Mouse (Mus musculus): ENCODE data around the gene Hils1. TPM values are rescaled to one million over a fixed set of nuclear protein-coding genes. Genes with fewer than 3 reads are reported as not detected.
"Not testable (repeated sequence)": the region's sequence is repeated elsewhere in the genome, so short reads cannot be mapped to it uniquely, and the experiment has no call there.

Hils1 gene
- polyA plus RNA-seq, 1 experiment from 2014 or later = not detected

- H3K9ac ChIP-seq (ENCODE audit: low read length) = no peak overlapping the region
- H3K9me3 ChIP-seq (ENCODE audit: control insufficient read depth, low read length) = no peaks in the 10 kb centered on the region
- no peak overlapping the region for H3K4me2 ChIP-seq (replicated peaks; ENCODE audit: low read depth)
- peaks cover 9% of the 10 kb centered on the region; the same call in 1 of the 2 replicates for H3K4me1 ChIP-seq (replicated peaks; ENCODE audit: control insufficient read depth, insufficient read depth)
- no peak for ATAC-seq (ENCODE audit: low FRiP score, low TSS enrichment)
- DNase-seq (ENCODE audit: low spot score) = no peak
- WGBS = 71% methylated on average over 9 of the region's 9 CpGs
- no peak overlapping the region for H3K27ac ChIP-seq (replicated peaks)
- peaks cover 8% of the 10 kb centered on the region; the same call in 1 of the 2 replicates for H3K36me3 ChIP-seq (ENCODE audit: control insufficient read depth, insufficient read depth, low read length)
- TF ChIP-seq CTCF (IDR thresholded peaks at IDR 0.05; ENCODE audit: low read depth) = no peak
- no peaks in the 10 kb centered on the region for H3K27me3 ChIP-seq (ENCODE audit: control insufficient read depth, insufficient read depth, low read length)
- H3K4me3 ChIP-seq (ENCODE audit: low read depth, low read length) = no peak overlapping the region
Measured at GRCm38 (mm10) chr11:94955103-94955502, 12.3 kb upstream of the Hils1 start.

- H3K27me3 ChIP-seq (ENCODE audit: control insufficient read depth, insufficient read depth, low read length) = no peaks in the 10 kb centered on the region
- peak; percentile 10 for ATAC-seq (ENCODE audit: low FRiP score, low TSS enrichment)
- DNase-seq (ENCODE audit: low spot score) = no peak
- H3K4me1 ChIP-seq (replicated peaks; ENCODE audit: control insufficient read depth, insufficient read depth) = peaks cover 9% of the 10 kb centered on the region; the same call in 1 of the 2 replicates
- whole genome bisulfite sequencing = 77% methylated on average over 9 of the region's 9 CpGs
- TF ChIP-seq CTCF (IDR thresholded peaks at IDR 0.05; ENCODE audit: low read depth) = no peak
- TF ChIP-seq EP300 (optimal IDR thresholded peaks at IDR 0.05) = no peak
- 0 out of 2 replicates have a peak overlapping the region, but pooled peaks have one; percentile 30 for H3K27ac ChIP-seq (replicated peaks)
- no peak overlapping the region for H3K9ac ChIP-seq (ENCODE audit: low read length)
- H3K4me3 ChIP-seq (ENCODE audit: low read depth, low read length) = no peak overlapping the region
- H3K9me3 ChIP-seq (ENCODE audit: control insufficient read depth, low read length) = no peaks in the 10 kb centered on the region
- H3K4me2 ChIP-seq (replicated peaks; ENCODE audit: low read depth) = 0 out of 2 replicates have a peak overlapping the region, but pooled peaks have one; percentile 1
- no peaks in the 10 kb centered on the region for H3K36me3 ChIP-seq (ENCODE audit: control insufficient read depth, insufficient read depth, low read length)
Measured at GRCm38 (mm10) chr11:94957693-94958064, 9.7 kb upstream of the Hils1 start.

- 9% methylated on average over 8 of the region's 8 CpGs for WGBS
- Histone ChIP-seq H3K27ac (replicated peaks) (0 out of 2 replicates have a peak overlapping the region, but pooled peaks have one; percentile 30), H3K27me3 (ENCODE audit: control insufficient read depth, insufficient read depth, low read length) (no peaks in the 10 kb centered on the region), H3K4me2 (replicated peaks; ENCODE audit: low read depth) (0 out of 2 replicates have a peak overlapping the region, but pooled peaks have one; percentile 1), H3K9me3 (ENCODE audit: control insufficient read depth, low read length) (no peaks in the 10 kb centered on the region), H3K9ac (ENCODE audit: low read length) (no peak overlapping the region), H3K4me1 (replicated peaks; ENCODE audit: control insufficient read depth, insufficient read depth) (peaks cover 9% of the 10 kb centered on the region; the same call in 1 of the 2 replicates), H3K36me3 (ENCODE audit: control insufficient read depth, insufficient read depth, low read length) (no peaks in the 10 kb centered on the region), H3K4me3 (ENCODE audit: low read depth, low read length) (no peak overlapping the region)
- peak; percentile 73 for ATAC-seq (ENCODE audit: low FRiP score, low TSS enrichment)
- DNase-seq (ENCODE audit: low spot score) = peak; percentile 62
- no peak for TF ChIP-seq CTCF (IDR thresholded peaks at IDR 0.05; ENCODE audit: low read depth)
- no peak for TF ChIP-seq EP300 (optimal IDR thresholded peaks at IDR 0.05)
Measured at GRCm38 (mm10) chr11:94958065-94958858, 9.1 kb upstream of the Hils1 start.

- no peak for ATAC-seq (ENCODE audit: low FRiP score, low TSS enrichment)
Measured at GRCm38 (mm10) chr11:94962534-94963101, 4.8 kb upstream of the Hils1 start.

GRCm38 (mm10) chr11:94968187-94968586 is 794 bp downstream of the Hils1 start:
- TF ChIP-seq CTCF (IDR thresholded peaks at IDR 0.05; ENCODE audit: low read depth) (no peak), EP300 (optimal IDR thresholded peaks at IDR 0.05) (no peak)
- H3K27me3 ChIP-seq (ENCODE audit: control insufficient read depth, insufficient read depth, low read length) = no peaks in the 10 kb centered on the region
- WGBS = 72% methylated on average over 7 of the region's 7 CpGs
- no peak for ATAC-seq (ENCODE audit: low FRiP score, low TSS enrichment)
- H3K27ac ChIP-seq (replicated peaks) = no peak overlapping the region
- H3K9me3 ChIP-seq (ENCODE audit: control insufficient read depth, low read length) = no peaks in the 10 kb centered on the region
- H3K4me2 ChIP-seq (replicated peaks; ENCODE audit: low read depth) = no peak overlapping the region
- no peak overlapping the region for H3K9ac ChIP-seq (ENCODE audit: low read length)
- no peak overlapping the region for H3K4me3 ChIP-seq (ENCODE audit: low read depth, low read length)
- no peaks in the 10 kb centered on the region for H3K4me1 ChIP-seq (replicated peaks; ENCODE audit: control insufficient read depth, insufficient read depth)
- H3K36me3 ChIP-seq (ENCODE audit: control insufficient read depth, insufficient read depth, low read length) = no peaks in the 10 kb centered on the region
- no peak for DNase-seq (ENCODE audit: low spot score)

More at GRCm38 (mm10) chr11:94962534-94963101, 4.8 kb upstream of the Hils1 start:
- no peaks in the 10 kb centered on the region for H3K27me3 ChIP-seq (ENCODE audit: control insufficient read depth, insufficient read depth, low read length)
- no peaks in the 10 kb centered on the region for H3K9me3 ChIP-seq (ENCODE audit: control insufficient read depth, low read length)
- no peak for DNase-seq (ENCODE audit: low spot score)
- no peak overlapping the region for H3K4me2 ChIP-seq (replicated peaks; ENCODE audit: low read depth)
- H3K36me3 ChIP-seq (ENCODE audit: control insufficient read depth, insufficient read depth, low read length) = no peaks in the 10 kb centered on the region
- H3K4me3 ChIP-seq (ENCODE audit: low read depth, low read length) = no peak overlapping the region
- peaks cover 9% of the 10 kb centered on the region; the same call in 1 of the 2 replicates for H3K4me1 ChIP-seq (replicated peaks; ENCODE audit: control insufficient read depth, insufficient read depth)
- H3K27ac ChIP-seq (replicated peaks) = no peak overlapping the region
- no peak for TF ChIP-seq EP300 (optimal IDR thresholded peaks at IDR 0.05)
- H3K9ac ChIP-seq (ENCODE audit: low read length) = no peak overlapping the region
- WGBS = 66% methylated on average over 5 of the region's 5 CpGs

- H3K9ac ChIP-seq (ENCODE audit: low read length); ATAC-seq (ENCODE audit: low FRiP score, low TSS enrichment); H3K27me3 ChIP-seq (ENCODE audit: control insufficient read depth, insufficient read depth, low read length); H3K27ac ChIP-seq (replicated peaks); H3K36me3 ChIP-seq (ENCODE audit: control insufficient read depth, insufficient read depth, low read length); H3K9me3 ChIP-seq (ENCODE audit: control insufficient read depth, low read length); H3K4me1 ChIP-seq (replicated peaks; ENCODE audit: control insufficient read depth, insufficient read depth); H3K4me3 ChIP-seq (ENCODE audit: low read depth, low read length); H3K4me2 ChIP-seq (replicated peaks; ENCODE audit: low read depth); DNase-seq (ENCODE audit: low spot score): not testable (repeated sequence)
- 80% methylated on average over 4 of the region's 4 CpGs for WGBS
Measured at GRCm38 (mm10) chr11:94969709-94970108, 2.3 kb downstream of the Hils1 start.
